Mouse (Mus musculus): ENCODE data around the gene Lgi4.

- TF ChIP-seq EP300 (IDR thresholded peaks at IDR 0.05) (no peak), CTCF (IDR thresholded peaks at IDR 0.05) (no peak)
Observed at GRCm38 (mm10) chr7:31072326-31072725, 13.2 kb downstream of the Lgi4 start.
